Mouse (Mus musculus) cortical plate, adult 2 months (tissue): ENCODE data around the gene Habp4.

Experiments used
- CTCF ChIP-seq: fragments of 200-500 bp; IDR thresholded peaks from 2 replicates; pipeline ENCODE4 v1.5.1; 2011; ENCODE audit warnings: mild to moderate bottlenecking, control low read depth, low read length; ENCODE audit not compliant: insufficient read depth; ENCODE audit errors: extremely low read depth
- POLR2A ChIP-seq: fragments of 200-500 bp; IDR thresholded peaks from 2 replicates; pipeline ENCODE4 v1.6.1; 2011; ENCODE audit warnings: mild to moderate bottlenecking, low read length, control low read depth; ENCODE audit not compliant: insufficient read depth; ENCODE audit errors: extremely low read depth

- TF ChIP-seq CTCF: no peak
- TF ChIP-seq POLR2A: no peak
These were observed 74.2 kb downstream of the Habp4 start for GRCm38 (mm10) chr13:64235777-64236176.
